Mouse (Mus musculus): ENCODE data around the gene Rnase1. TPM values are rescaled to one million over a fixed set of nuclear protein-coding genes. Genes with fewer than 3 reads are reported as not detected.

Gene Rnase1
- polyA plus RNA-seq, 1 experiment, result 4.1 TPM

- Histone ChIP-seq H3K27ac (ENCODE audit: insufficient read depth, low read length) (no peak overlapping the region), H3K4me3 (replicated peaks; ENCODE audit: insufficient read depth, low read depth, low read length) (no peak overlapping the region), H3K4me1 (ENCODE audit: control insufficient read depth, insufficient read depth, low read length) (no peaks in the 10 kb centered on the region), H3K27me3 (ENCODE audit: control insufficient read depth, insufficient read depth, low read length) (no peaks in the 10 kb centered on the region)
- DNase-seq, result no peak
- TF ChIP-seq CTCF (IDR thresholded peaks at IDR 0.05; ENCODE audit: borderline replicate concordance, insufficient read depth, low read depth, low read length) (no peak), POLR2A (IDR thresholded peaks at IDR 0.05; ENCODE audit: borderline replicate concordance, insufficient read depth, low read length) (no peak)
- 88% methylated on average over 1 of the region's 1 CpGs for WGBS
Measured at GRCm38 (mm10) chr14:51157072-51157471, 10.5 kb upstream of the Rnase1 start.

- no peak for DNase-seq
- TF ChIP-seq CTCF (IDR thresholded peaks at IDR 0.05; ENCODE audit: borderline replicate concordance, insufficient read depth, low read depth, low read length) (no peak), POLR2A (IDR thresholded peaks at IDR 0.05; ENCODE audit: borderline replicate concordance, insufficient read depth, low read length) (no peak)
- Histone ChIP-seq H3K27ac (ENCODE audit: insufficient read depth, low read length) (no peak overlapping the region), H3K27me3 (ENCODE audit: control insufficient read depth, insufficient read depth, low read length) (no peaks in the 10 kb centered on the region), H3K4me1 (ENCODE audit: control insufficient read depth, insufficient read depth, low read length) (no peaks in the 10 kb centered on the region), H3K4me3 (replicated peaks; ENCODE audit: insufficient read depth, low read depth, low read length) (no peak overlapping the region)
- 82% methylated on average over 4 of the region's 4 CpGs for WGBS
Measured at GRCm38 (mm10) chr14:51156736-51157068, 10.1 kb upstream of the Rnase1 start.

GRCm38 (mm10) chr14:51156056-51156735 lies 9.6 kb upstream of the Rnase1 start:
- Histone ChIP-seq H3K27ac (ENCODE audit: insufficient read depth, low read length) (no peak overlapping the region), H3K4me1 (ENCODE audit: control insufficient read depth, insufficient read depth, low read length) (no peaks in the 10 kb centered on the region), H3K27me3 (ENCODE audit: control insufficient read depth, insufficient read depth, low read length) (no peaks in the 10 kb centered on the region), H3K4me3 (replicated peaks; ENCODE audit: insufficient read depth, low read depth, low read length) (no peak overlapping the region)
- DNase-seq, result no peak
- WGBS, result 88% methylated on average over 5 of the region's 5 CpGs
- TF ChIP-seq CTCF (IDR thresholded peaks at IDR 0.05; ENCODE audit: borderline replicate concordance, insufficient read depth, low read depth, low read length) (no peak), POLR2A (IDR thresholded peaks at IDR 0.05; ENCODE audit: borderline replicate concordance, insufficient read depth, low read length) (no peak)

GRCm38 (mm10) chr14:51152249-51152870 lies 5.8 kb upstream of the Rnase1 start:
- no peak for TF ChIP-seq CTCF (IDR thresholded peaks at IDR 0.05; ENCODE audit: borderline replicate concordance, insufficient read depth, low read depth, low read length)
- no peak for TF ChIP-seq POLR2A (IDR thresholded peaks at IDR 0.05; ENCODE audit: borderline replicate concordance, insufficient read depth, low read length)
- Histone ChIP-seq H3K27ac (ENCODE audit: insufficient read depth, low read length) (no peak overlapping the region), H3K4me3 (replicated peaks; ENCODE audit: insufficient read depth, low read depth, low read length) (no peak overlapping the region), H3K4me1 (ENCODE audit: control insufficient read depth, insufficient read depth, low read length) (no peaks in the 10 kb centered on the region), H3K27me3 (ENCODE audit: control insufficient read depth, insufficient read depth, low read length) (no peaks in the 10 kb centered on the region)
- no peak for DNase-seq
- 82% methylated on average over 5 of the region's 5 CpGs for WGBS

DNA sequence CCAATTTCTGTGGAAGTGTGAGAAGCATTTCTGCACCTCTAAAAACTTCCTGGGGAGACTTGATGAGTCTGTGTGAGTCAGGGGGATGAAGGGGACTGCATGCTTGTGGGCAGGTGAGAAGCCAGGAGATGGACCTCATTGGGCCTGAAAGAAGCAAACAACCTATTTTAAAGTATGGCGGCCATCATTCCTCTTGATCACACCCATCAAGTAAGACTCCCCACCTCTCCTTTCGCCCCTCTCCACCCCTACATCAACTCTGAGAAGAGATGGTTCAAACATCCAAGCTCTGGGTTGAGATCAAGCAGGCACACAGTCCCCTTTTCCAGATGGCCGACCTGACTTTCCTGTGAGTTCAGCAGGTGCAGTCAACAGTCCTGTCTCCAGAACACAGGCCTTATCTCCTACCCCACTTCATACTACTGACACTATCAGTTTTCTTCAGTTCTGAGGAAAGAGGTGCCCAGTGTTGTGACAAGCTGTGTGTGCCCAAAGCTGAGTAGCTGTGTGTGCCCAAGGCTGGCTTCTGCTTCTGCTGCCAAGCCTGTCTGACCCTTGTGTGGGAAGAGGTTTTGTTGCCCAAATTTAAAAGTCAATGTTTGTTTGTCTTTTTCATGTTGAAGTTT lies 3.7 kb upstream of the Rnase1 start:
- H3K27ac ChIP-seq (ENCODE audit: insufficient read depth, low read length), result no peak overlapping the region
- H3K27me3 ChIP-seq (ENCODE audit: control insufficient read depth, insufficient read depth, low read length), result no peaks in the 10 kb centered on the region
- no peak for DNase-seq
- H3K4me1 ChIP-seq (ENCODE audit: control insufficient read depth, insufficient read depth, low read length), result no peaks in the 10 kb centered on the region
- no peak for TF ChIP-seq CTCF (IDR thresholded peaks at IDR 0.05; ENCODE audit: borderline replicate concordance, insufficient read depth, low read depth, low read length)
- TF ChIP-seq POLR2A (IDR thresholded peaks at IDR 0.05; ENCODE audit: borderline replicate concordance, insufficient read depth, low read length), result no peak
- H3K4me3 ChIP-seq (replicated peaks; ENCODE audit: insufficient read depth, low read depth, low read length), result no peak overlapping the region
- 85% methylated on average over 3 of the region's 3 CpGs for WGBS

DNA sequence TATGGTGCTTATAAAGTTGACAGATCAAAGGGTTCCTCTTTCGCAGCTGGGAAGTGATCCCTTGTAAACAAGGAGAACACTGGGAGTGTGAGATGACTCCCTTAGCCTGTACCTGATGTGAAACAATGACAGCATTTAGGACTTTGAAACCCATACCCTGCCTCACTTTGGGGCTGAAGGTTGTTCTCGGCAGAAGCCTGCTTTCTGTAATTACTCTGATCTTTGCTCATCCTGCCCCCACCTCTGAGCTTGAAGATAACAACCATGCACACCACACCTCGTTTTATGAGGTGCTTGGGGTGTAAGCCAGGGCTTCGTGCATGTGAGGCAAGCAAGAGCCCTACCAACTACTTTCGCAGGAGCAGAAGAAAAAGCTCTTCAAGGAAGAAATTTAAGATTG lies 2.6 kb upstream of the Rnase1 start:
- no peaks in the 10 kb centered on the region for H3K27me3 ChIP-seq (ENCODE audit: control insufficient read depth, insufficient read depth, low read length)
- DNase-seq, result no peak
- no peak overlapping the region for H3K27ac ChIP-seq (ENCODE audit: insufficient read depth, low read length)
- no peak overlapping the region for H3K4me3 ChIP-seq (replicated peaks; ENCODE audit: insufficient read depth, low read depth, low read length)
- H3K4me1 ChIP-seq (ENCODE audit: control insufficient read depth, insufficient read depth, low read length), result no peaks in the 10 kb centered on the region
- 69% methylated on average over 5 of the region's 5 CpGs for WGBS
- TF ChIP-seq CTCF (IDR thresholded peaks at IDR 0.05; ENCODE audit: borderline replicate concordance, insufficient read depth, low read depth, low read length) (no peak), POLR2A (IDR thresholded peaks at IDR 0.05; ENCODE audit: borderline replicate concordance, insufficient read depth, low read length) (no peak)

DNA sequence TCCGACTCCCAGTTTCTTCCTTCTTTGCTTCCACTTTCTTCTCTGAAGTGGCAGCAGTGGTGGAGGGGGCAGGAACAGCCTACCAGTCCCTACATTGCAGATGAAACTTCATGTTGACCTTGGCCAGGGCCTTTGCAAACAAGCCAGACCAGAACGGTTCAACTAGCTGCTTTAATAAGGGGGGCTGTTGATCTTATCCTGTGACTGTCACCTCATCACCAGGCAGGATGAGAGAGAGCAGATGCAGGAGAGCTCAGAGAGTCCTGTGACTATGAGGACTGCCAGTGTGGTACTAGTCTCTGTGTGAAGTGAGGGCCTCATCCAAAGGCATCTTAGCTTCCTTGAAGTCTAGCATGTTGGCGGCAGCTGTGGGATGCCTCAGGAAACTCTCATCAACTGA lies 1.4 kb upstream of the Rnase1 start:
- no peak for TF ChIP-seq CTCF (IDR thresholded peaks at IDR 0.05; ENCODE audit: borderline replicate concordance, insufficient read depth, low read depth, low read length)
- TF ChIP-seq POLR2A (IDR thresholded peaks at IDR 0.05; ENCODE audit: borderline replicate concordance, insufficient read depth, low read length), result no peak
- no peaks in the 10 kb centered on the region for H3K4me1 ChIP-seq (ENCODE audit: control insufficient read depth, insufficient read depth, low read length)
- H3K4me3 ChIP-seq (replicated peaks; ENCODE audit: insufficient read depth, low read depth, low read length), result no peak overlapping the region
- WGBS, result 77% methylated on average over 3 of the region's 3 CpGs
- no peak overlapping the region for H3K27ac ChIP-seq (ENCODE audit: insufficient read depth, low read length)
- no peaks in the 10 kb centered on the region for H3K27me3 ChIP-seq (ENCODE audit: control insufficient read depth, insufficient read depth, low read length)
- no peak for DNase-seq

- no peak for TF ChIP-seq POLR2A (IDR thresholded peaks at IDR 0.05; ENCODE audit: borderline replicate concordance, insufficient read depth, low read length)
- no peak for TF ChIP-seq CTCF (IDR thresholded peaks at IDR 0.05; ENCODE audit: borderline replicate concordance, insufficient read depth, low read depth, low read length)
- Histone ChIP-seq H3K4me3 (replicated peaks; ENCODE audit: insufficient read depth, low read depth, low read length) (no peak overlapping the region), H3K27me3 (ENCODE audit: control insufficient read depth, insufficient read depth, low read length) (no peaks in the 10 kb centered on the region), H3K4me1 (ENCODE audit: control insufficient read depth, insufficient read depth, low read length) (no peaks in the 10 kb centered on the region), H3K27ac (ENCODE audit: insufficient read depth, low read length) (no peak overlapping the region)
- DNase-seq, result peak; percentile 15 to 17
- 42% methylated on average over 6 of the region's 6 CpGs for WGBS
Measured at GRCm38 (mm10) chr14:51145521-51145920, 1.1 kb downstream of the Rnase1 start.
